Mouse (Mus musculus) CH12.LX (cell line): ENCODE measurements around the gene Jpt2. TPM values are rescaled to one million over a fixed set of nuclear protein-coding genes. Genes with fewer than 3 reads are reported as not detected.
A peak's percentile ranks its signal among the peaks of the same experiment; 100 is the strongest.

ENCODE experiments used
- DNase-seq: peaks from one replicate; pipeline ENCODE4 v3.0.0-alpha.2; 2013; ENCODE audit errors: extremely low read depth
- H3K27ac ChIP-seq: 2 replicates; pipeline ENCODE4 v1.5.1; 2012; ENCODE audit warnings: low read depth, mild to moderate bottlenecking, control low read depth, moderate library complexity; ENCODE audit not compliant: insufficient read depth
- H3K27me3 ChIP-seq: replicated peaks from 2 replicates; pipeline ENCODE3; 2012; ENCODE audit warnings: inconsistent platforms
- H3K36me3 ChIP-seq, 2 experiments: replicated peaks in 1 of 2; 2 replicates each; pipeline versions ENCODE3 to v1.6.1; 2012; ENCODE audit warnings: inconsistent platforms in 1 of 2, low read length in 1 of 2, mild to moderate bottlenecking in 1 of 2, mixed read lengths in 1 of 2, moderate library complexity in 1 of 2; ENCODE audit not compliant: control insufficient read depth in 1 of 2, insufficient read depth in 1 of 2
- H3K4me1 ChIP-seq, 2 experiments: 2 replicates each; pipeline ENCODE4 v1.6.1; 2012; ENCODE audit warnings: inconsistent platforms in 1 of 2, moderate library complexity in 1 of 2; ENCODE audit not compliant: insufficient read depth in 2 of 2, control insufficient read depth in 1 of 2
- H3K4me2 ChIP-seq: 2 replicates; pipeline ENCODE4 v1.6.1; 2012; ENCODE audit warnings: low read depth, mild to moderate bottlenecking, control low read depth; ENCODE audit not compliant: poor library complexity, insufficient read depth, severe bottlenecking
- H3K4me3 ChIP-seq, 3 experiments: fragments of 150-350 bp in 1 of 3; sonication (generic) in 1 of 3; replicated peaks in 1 of 3; 2 replicates each; pipeline versions ENCODE3 to v1.5.1; 2011 to 2012; ENCODE audit warnings: low read depth in 2 of 3, low read length in 2 of 3, mild to moderate bottlenecking in 2 of 3, moderate library complexity in 2 of 3, control low read depth in 1 of 3, improper control_type of control experiment in 1 of 3, inconsistent platforms in 1 of 3, mixed read lengths in 1 of 3; ENCODE audit not compliant: poor library complexity in 1 of 3
- H3K79me2 ChIP-seq: replicated peaks from 2 replicates; pipeline ENCODE4 v1.6.1; 2012; ENCODE audit warnings: mild to moderate bottlenecking, moderate library complexity; ENCODE audit not compliant: control insufficient read depth, poor library complexity, insufficient read depth, severe bottlenecking; ENCODE audit errors: extremely low read depth
- H3K9ac ChIP-seq: 2 replicates; pipeline ENCODE4 v1.6.1; 2012; ENCODE audit warnings: low read depth, mild to moderate bottlenecking, control low read depth, moderate library complexity; ENCODE audit not compliant: insufficient read depth
- H3K9me3 ChIP-seq: replicated peaks from 2 replicates; pipeline ENCODE3; 2012; ENCODE audit warnings: low read length, inconsistent platforms, mixed read lengths
- BHLHE40 ChIP-seq: IDR thresholded peaks from 2 replicates; pipeline ENCODE4 v1.6.1; 2011; ENCODE audit warnings: mild to moderate bottlenecking, low read depth, low read length, improper control_type of control experiment
- CHD2 ChIP-seq: IDR thresholded peaks from 2 replicates; pipeline ENCODE4 v1.6.1; 2011; ENCODE audit warnings: low read length, improper control_type of control experiment
- E2F4 ChIP-seq: IDR thresholded peaks from 2 replicates; pipeline ENCODE4 v1.6.1; 2011; ENCODE audit warnings: low read depth, low read length, improper control_type of control experiment; ENCODE audit not compliant: insufficient replicate concordance
- GABPA ChIP-seq: IDR thresholded peaks from 2 replicates; pipeline ENCODE4 v1.6.1; 2012; ENCODE audit warnings: low read depth, low read length, improper control_type of control experiment, inconsistent platforms; ENCODE audit not compliant: insufficient replicate concordance
- HCFC1 ChIP-seq: IDR thresholded peaks from 2 replicates; pipeline ENCODE4 v1.6.1; 2012; ENCODE audit warnings: low read depth, mild to moderate bottlenecking, inconsistent platforms, low read length, improper control_type of control experiment
- IRF4 ChIP-seq: IDR thresholded peaks from 2 replicates; pipeline ENCODE4 v1.6.1; 2014; ENCODE audit warnings: low read depth, mild to moderate bottlenecking, inconsistent platforms, low read length, improper control_type of control experiment
- JUND ChIP-seq: conservative IDR thresholded peaks from 2 replicates; pipeline ENCODE4 v1.6.1; 2011; ENCODE audit warnings: low read depth, low read length, improper control_type of control experiment
- MAFK ChIP-seq: IDR thresholded peaks from 2 replicates; pipeline ENCODE4 v1.6.1; 2011; ENCODE audit warnings: low read length, improper control_type of control experiment; ENCODE audit not compliant: insufficient replicate concordance
- MAX ChIP-seq: IDR thresholded peaks from 2 replicates; pipeline ENCODE4 v1.6.1; 2011; ENCODE audit warnings: low read length, improper control_type of control experiment
- MAZ ChIP-seq: IDR thresholded peaks from 2 replicates; pipeline ENCODE4 v1.6.1; 2012; ENCODE audit warnings: low read depth, mild to moderate bottlenecking, inconsistent platforms, low read length, improper control_type of control experiment, moderate library complexity
- MXI1 ChIP-seq: IDR thresholded peaks from 2 replicates; pipeline ENCODE4 v1.6.1; 2011; ENCODE audit warnings: mild to moderate bottlenecking, low read depth, low read length, improper control_type of control experiment
- NELFE ChIP-seq: IDR thresholded peaks from 2 replicates; pipeline ENCODE4 v1.6.1; 2011; ENCODE audit warnings: low read depth, low read length, improper control_type of control experiment
- NRF1 ChIP-seq: IDR thresholded peaks from 2 replicates; pipeline ENCODE4 v1.6.1; 2014; ENCODE audit warnings: low read depth, mild to moderate bottlenecking, inconsistent platforms, low read length, improper control_type of control experiment, moderate library complexity
- PAX5 ChIP-seq: IDR thresholded peaks from 2 replicates; pipeline ENCODE4 v1.6.1; 2012; ENCODE audit warnings: low read length, inconsistent platforms, mixed read lengths
- POLR2AphosphoS2 ChIP-seq: IDR thresholded peaks from 2 replicates; pipeline ENCODE4 v1.6.1; 2011; ENCODE audit warnings: low read depth, low read length, improper control_type of control experiment
- RAD21 ChIP-seq: IDR thresholded peaks from 2 replicates; pipeline ENCODE4 v1.6.1; 2011; ENCODE audit warnings: low read depth, mild to moderate bottlenecking, low read length, improper control_type of control experiment, moderate library complexity
- RCOR1 ChIP-seq: conservative IDR thresholded peaks from 2 replicates; pipeline ENCODE4 v1.6.1; 2012; ENCODE audit warnings: low read depth, mild to moderate bottlenecking, inconsistent platforms, low read length, improper control_type of control experiment
- SIN3A ChIP-seq: IDR thresholded peaks from 2 replicates; pipeline ENCODE4 v1.6.1; 2012; ENCODE audit warnings: low read length, improper control_type of control experiment, inconsistent platforms
- SMC3 ChIP-seq: IDR thresholded peaks from 2 replicates; pipeline ENCODE4 v1.6.1; 2011; ENCODE audit warnings: low read depth, low read length, improper control_type of control experiment
- TCF12 ChIP-seq: IDR thresholded peaks from 2 replicates; pipeline ENCODE4 v1.6.1; 2014; ENCODE audit warnings: low read depth, mild to moderate bottlenecking, inconsistent platforms, low read length, improper control_type of control experiment
- UBTF ChIP-seq: IDR thresholded peaks from 2 replicates; pipeline ENCODE4 v1.6.1; 2012; ENCODE audit warnings: low read depth, mild to moderate bottlenecking, inconsistent platforms, low read length, improper control_type of control experiment, moderate library complexity
- USF1 ChIP-seq: IDR thresholded peaks from 2 replicates; pipeline ENCODE4 v1.6.1; 2014; ENCODE audit warnings: low read depth, mild to moderate bottlenecking, inconsistent platforms, low read length, improper control_type of control experiment
- USF2 ChIP-seq: conservative IDR thresholded peaks from 2 replicates; pipeline ENCODE4 v1.6.1; 2011; ENCODE audit warnings: low read depth, low read length, improper control_type of control experiment
- ZC3H11A ChIP-seq: IDR thresholded peaks from 2 replicates; pipeline ENCODE4 v1.6.1; 2012; ENCODE audit warnings: low read depth, mild to moderate bottlenecking, inconsistent platforms, low read length, improper control_type of control experiment
- dilution Hi-C: fragments of 300-500 bp; cut with MboI; formaldehyde crosslinking; loops from 2 replicates; pipeline ENCODE4 v1.14.3; 2020; ENCODE audit warnings: low sequenced_read_pairs; ENCODE audit not compliant: extremely low pct_unique_long_range_greater_than_20kb, extremely low pct_ligation_motif_present
- in situ Hi-C: fragments of 300-500 bp; cut with MboI; formaldehyde crosslinking; loops from 3 replicates; pipeline ENCODE4 v1.14.3; 2019; ENCODE audit warnings: low sequenced_read_pairs, low pct_ligation_motif_present, low pct_unique_long_range_greater_than_20kb, mixed read lengths
- polyA plus RNA-seq: library from polyadenylated mRNA; unstranded; fragments of >175 nt; gene quantifications from 2 replicates; pipeline ENCODE4 v1.2.1, GENCODE M21; 2012; ENCODE audit warnings: low read depth; ENCODE audit not compliant: insufficient read length
- total RNA-seq, 2 experiments: library from RNA; depleted of rRNA; stranded (reverse); fragments of 300-350 nt in 1 of 2; fragments of >200 nt in 1 of 2; gene quantifications; 2 replicates each; pipeline ENCODE4 v1.2.3; 2012 to 2014

The Jpt2 gene
- total and polyA plus RNA-seq, 3 experiments, result 33.5 to 70.9 (median 62.9) TPM

GRCm38 (mm10) chr17:24935666-24936065, 24.8 kb downstream of the Jpt2 start:
- no peaks in the 10 kb centered on the region for H3K27me3 ChIP-seq
- peaks cover 7 to 34% of the 10 kb centered on the region in 2 experiments for H3K36me3 ChIP-seq
- H3K4me2 ChIP-seq, result peak overlapping the region; percentile 90
- peak overlapping the region; percentile 74 to 99 (median 98) for H3K4me3 ChIP-seq
- no peak for TF ChIP-seq HCFC1
- TF ChIP-seq NRF1, result no peak
- no peak for TF ChIP-seq ZC3H11A
- TF ChIP-seq POLR2AphosphoS2, result no peak
- H3K4me1 ChIP-seq, result peaks cover 8 to 34% of the 10 kb centered on the region in 2 experiments; a peak in 3 of 4 replicates
- no peaks in the 10 kb centered on the region for H3K9me3 ChIP-seq
- peak overlapping the region; percentile 75 for H3K9ac ChIP-seq
- in situ Hi-C loops, result no loop called here
- H3K27ac ChIP-seq, result no peak overlapping the region
- dilution Hi-C loops, result no loop called here
- DNase-seq, result no peak
- peaks cover 52% of the 10 kb centered on the region for H3K79me2 ChIP-seq

GRCm38 (mm10) chr17:24934926-24935325, 25.6 kb downstream of the Jpt2 start:
- Histone ChIP-seq H3K9me3 (no peaks in the 10 kb centered on the region), H3K36me3 (peaks cover 7 to 38% of the 10 kb centered on the region in 2 experiments), H3K9ac (peak overlapping the region; percentile 21; the same call in 1 of the 2 replicates), H3K4me1 (peaks cover 8 to 32% of the 10 kb centered on the region in 2 experiments; a peak in 3 of 4 replicates), H3K79me2 (peaks cover 59% of the 10 kb centered on the region), H3K27me3 (no peaks in the 10 kb centered on the region), H3K27ac (no peak overlapping the region), H3K4me2 (peak overlapping the region; percentile 90; the same call in 1 of the 2 replicates), H3K4me3 (peak overlapping the region in 2 of 3 experiments; percentile 74 to 98)
- in situ Hi-C loops (no loop called here), dilution Hi-C loops (no loop called here)
- DNase-seq, result no peak
- TF ChIP-seq MXI1 (no peak), SIN3A (0 out of 2 replicates have a peak, but pooled peaks have one; percentile 32), CHD2 (no peak), JUND (no peak)

GRCm38 (mm10) chr17:24933163-24933562, 27.3 kb downstream of the Jpt2 start:
- Histone ChIP-seq H3K9ac (no peak overlapping the region), H3K4me3 (no peak overlapping the region), H3K4me2 (no peak overlapping the region; the same call in 1 of the 2 replicates), H3K36me3 (peaks cover 11 to 52% of the 10 kb centered on the region in 2 experiments), H3K9me3 (no peaks in the 10 kb centered on the region), H3K4me1 (peaks cover 8 to 39% of the 10 kb centered on the region in 2 experiments; a peak in 3 of 4 replicates), H3K79me2 (peaks cover 74% of the 10 kb centered on the region), H3K27me3 (no peaks in the 10 kb centered on the region), H3K27ac (no peak overlapping the region)
- TF ChIP-seq E2F4, result no peak
- TF ChIP-seq MAX, result no peak
- TF ChIP-seq UBTF, result no peak
- no peak for TF ChIP-seq HCFC1
- no peak for TF ChIP-seq MAFK
- TF ChIP-seq USF1, result no peak
- no peak for TF ChIP-seq IRF4
- no peak for TF ChIP-seq USF2
- TF ChIP-seq MAZ, result no peak
- no peak for TF ChIP-seq RAD21
- TF ChIP-seq BHLHE40, result no peak
- TF ChIP-seq NELFE, result no peak
- TF ChIP-seq GABPA, result no peak
- TF ChIP-seq MXI1, result no peak
- TF ChIP-seq POLR2AphosphoS2, result no peak
- no peak for TF ChIP-seq PAX5
- no peak for TF ChIP-seq SIN3A
- no peak for TF ChIP-seq TCF12
- TF ChIP-seq RCOR1, result no peak
- no peak for TF ChIP-seq SMC3
- no peak for DNase-seq
- in situ Hi-C loops, result no loop called here
- dilution Hi-C loops, result no loop called here
